In the genomic region with DNA sequence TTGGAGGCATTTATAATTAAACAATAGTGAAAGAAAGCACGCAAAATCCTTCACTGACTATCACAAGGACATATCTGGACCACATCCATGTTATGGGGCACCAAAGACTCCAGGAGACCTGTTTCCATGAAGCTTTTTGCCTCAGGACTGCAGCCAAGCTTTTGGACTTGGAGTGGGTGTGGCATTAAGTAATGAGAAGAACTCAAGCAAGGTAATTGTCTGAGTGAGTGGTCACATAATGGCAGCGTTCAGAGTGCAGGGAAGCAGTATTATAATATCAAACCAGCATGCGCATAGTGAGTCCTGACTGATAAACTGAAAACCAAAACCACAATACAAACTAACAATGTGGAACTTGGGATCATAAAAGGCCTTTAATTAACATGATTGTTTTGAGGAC, we compare ENCODE assay signal across 19 mouse cellular contexts.
DNase-seq lines count a peak whose midpoint lies in the region; TF ChIP-seq lines count a peak whose summit lies in the region.
"Had no signal": no experiment of that assay in that cellular context is flagged by ENCODE, and none has a peak within 500 bp of the region (broad histone marks: within the 10 kb centered on the region; RNA-seq: fewer than 3 reads in every experiment).

No protein-coding gene starts in this region.

- no peaks in the 10 kb centered on the region for H3K36me3 ChIP-seq in ES-E14 (ENCODE audit: control insufficient read depth, insufficient read depth, low read length, poor library complexity, severe bottlenecking)
- H3K36me3 ChIP-seq: embryonic facial prominence, embryonic 10.5 days; embryonic facial prominence, embryonic 12.5 days; forebrain, embryonic 15.5 days had no signal

- H3K9ac ChIP-seq in ES-E14 (ENCODE audit: insufficient read depth, low read depth, low read length, poor library complexity, severe bottlenecking): no peak overlapping the region
- H3K9ac ChIP-seq: embryonic facial prominence, embryonic 12.5 days; forebrain, embryonic 13.5 days; forebrain, embryonic 15.5 days; forebrain, postnatal 0 days had no signal

- intact Hi-C loops in left cerebral cortex, adult 2 months (cut with DNase I): loop anchor here (5.0 kb wide), 1 partner anchor 709 kb away; no protein-coding TSS in a partner anchor

- H3K4me3 ChIP-seq in ES-E14 (ENCODE audit: insufficient read depth in 1 of 2, low read depth in 1 of 2, low read length in 2 of 2, poor library complexity in 1 of 2, severe bottlenecking in 1 of 2): no peak overlapping the region
- H3K4me3 ChIP-seq in left cerebral cortex, adult 2 months: no peak overlapping the region
- H3K4me3 ChIP-seq: embryonic facial prominence, embryonic 10.5 days; embryonic facial prominence, embryonic 12.5 days; forebrain, embryonic 13.5 days; forebrain, embryonic 15.5 days had no signal

- H3K4me1 ChIP-seq in ES-E14 (ENCODE audit: control insufficient read depth in 2 of 2, insufficient read depth in 2 of 2, low read length in 2 of 2, poor library complexity in 1 of 2): 0 out of 4 replicates have a peak, but pooled peaks cover 0 to 1% of the 10 kb centered on the region in 2 experiments
- H3K4me1 ChIP-seq: embryonic facial prominence, embryonic 10.5 days; embryonic facial prominence, embryonic 12.5 days; forebrain, embryonic 13.5 days; forebrain, embryonic 15.5 days had no signal

- DNase-seq in 416B (ENCODE audit: low read depth) (peak; percentile 4), ES-E14 (ENCODE audit: low read depth, low spot score) (peak; percentile 8), ZHBTc4 (ENCODE audit: low read depth, low spot score) (peak; percentile 56)
- DNase-seq in kidney, adult 8-10 months: no peak
- no peak for DNase-seq in left cerebral cortex, adult 2 months (ENCODE audit: extremely low spot score in 1 of 2, low spot score in 2 of 2)
- DNase-seq: adrenal gland, adult 2 months; adrenal gland, postnatal 10 days; adrenal gland, postnatal 25 days; cerebellum, adult 11 months; cerebellum, adult 18-20 months; cerebellum, adult 8-10 months; cerebellum, adult 9-11 months; cerebellum, postnatal 14 days; cerebellum, postnatal 36 days; forebrain, postnatal 0 days had no signal

- no peak for TF ChIP-seq CTCF in left cerebral cortex, adult 2 months (IDR thresholded peaks at IDR 0.05)

- H3K27ac ChIP-seq in ES-E14 (ENCODE audit: insufficient read depth, low read depth, low read length, poor library complexity, severe bottlenecking): no peak overlapping the region
- no peak overlapping the region for H3K27ac ChIP-seq in left cerebral cortex, adult 2 months
- H3K27ac ChIP-seq: embryonic facial prominence, embryonic 10.5 days; embryonic facial prominence, embryonic 12.5 days; forebrain, embryonic 13.5 days; forebrain, embryonic 15.5 days had no signal

- H3K9me3 ChIP-seq in ES-E14 (ENCODE audit: control insufficient read depth, insufficient read depth, low read depth, low read length): no peaks in the 10 kb centered on the region
- H3K9me3 ChIP-seq: embryonic facial prominence, embryonic 10.5 days; embryonic facial prominence, embryonic 12.5 days; forebrain, embryonic 13.5 days; forebrain, embryonic 15.5 days had no signal

- in situ Hi-C loops in ES-E14 (cut with MboI; ENCODE audit: low sequenced_read_pairs in 2 of 2, unreplicated experiment in 2 of 2): no loop called here

TF ChIP-seq in ES-E14, 5 proteins besides CTCF, POLR2A, EP300 and RAD21:
- TF ChIP-seq HCFC1 (IDR thresholded peaks at IDR 0.05; ENCODE audit: borderline replicate concordance, insufficient read depth, low read length) (no peak), MAFK (IDR thresholded peaks at IDR 0.05; ENCODE audit: insufficient read depth, low read depth, low read length) (no peak), CHD2 (IDR thresholded peaks at IDR 0.05; ENCODE audit: low read depth, low read length) (no peak), ZC3H11A (IDR thresholded peaks at IDR 0.05; ENCODE audit: borderline replicate concordance, low read depth, low read length) (no peak), ZNF384 (IDR thresholded peaks at IDR 0.05; ENCODE audit: low read depth, low read length) (no peak)

Comparison
In these comparisons a context has a peak if more than half of its experiments do, and no peak if none do; other contexts are left out.
1. DNase-seq: peak in 416B (single experiment), ES-E14 (single experiment) and ZHBTc4 (single experiment); none in kidney, adult 8-10 months (0 of 2) and left cerebral cortex, adult 2 months (0 of 2).